Mouse (Mus musculus) cerebellum, postnatal 25 days (tissue): ENCODE results near the gene Pip5k1b.
A peak's percentile ranks its signal among the peaks of the same experiment; 100 is the strongest.

Source experiments
- DNase-seq, 2 experiments: peaks; one replicate each; pipeline ENCODE4 v3.0.0; 2021; ENCODE audit warnings: mixed read lengths in 2 of 2

Gene Pip5k1b

DNA sequence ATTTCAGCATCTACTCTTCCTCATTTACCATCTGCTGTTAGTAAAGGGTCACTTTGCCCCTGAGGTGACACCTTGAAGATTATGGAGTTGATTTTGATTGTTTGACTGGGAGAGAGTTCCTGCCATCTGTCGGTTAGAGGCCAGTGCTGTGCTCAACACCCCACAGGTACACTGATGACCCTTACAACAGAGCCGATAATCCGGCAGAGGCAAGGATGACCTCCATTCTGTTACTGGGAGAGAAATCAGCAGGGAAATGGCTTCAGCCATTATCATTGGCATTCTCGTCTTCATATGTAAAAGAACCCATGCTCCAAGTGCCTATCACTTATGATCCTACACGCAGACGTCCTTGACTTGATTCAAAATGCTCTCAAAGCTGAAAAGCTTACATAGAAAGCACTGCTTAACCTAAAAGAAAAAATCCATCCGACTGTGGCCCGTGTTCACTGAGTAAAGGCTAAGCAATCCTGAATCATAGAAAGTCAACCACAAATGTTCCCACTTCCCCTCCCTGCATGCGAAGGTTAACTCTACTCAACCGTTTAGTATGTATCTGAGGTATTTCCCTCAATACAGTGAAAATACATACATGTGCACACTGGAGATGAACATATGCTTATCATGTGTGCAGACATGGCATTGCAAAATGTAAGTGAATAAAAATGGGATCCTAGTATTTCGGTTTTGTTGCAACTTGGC, 146.7 kb downstream of the Pip5k1b start:
- no peak for DNase-seq

DNA sequence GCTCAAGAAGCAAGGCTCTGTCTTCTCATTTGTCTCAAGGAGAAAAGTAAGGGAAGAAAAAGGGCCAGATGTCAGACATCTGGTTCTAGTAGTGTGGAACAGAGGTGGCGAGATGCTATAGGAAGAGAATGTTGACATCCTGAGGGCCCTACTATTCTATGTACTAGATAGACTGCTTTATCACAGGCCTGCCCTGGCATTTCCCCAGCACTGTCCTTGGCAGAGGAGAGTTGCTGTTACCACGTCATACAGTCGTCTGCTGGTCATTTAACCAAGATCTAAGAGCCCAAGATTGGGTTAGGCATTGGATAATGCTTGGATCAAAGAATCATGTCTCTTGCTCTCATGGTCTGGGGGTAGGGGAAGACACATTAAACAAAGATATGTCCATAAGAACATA, 151.0 kb downstream of the Pip5k1b start:
- no peak for DNase-seq

DNA sequence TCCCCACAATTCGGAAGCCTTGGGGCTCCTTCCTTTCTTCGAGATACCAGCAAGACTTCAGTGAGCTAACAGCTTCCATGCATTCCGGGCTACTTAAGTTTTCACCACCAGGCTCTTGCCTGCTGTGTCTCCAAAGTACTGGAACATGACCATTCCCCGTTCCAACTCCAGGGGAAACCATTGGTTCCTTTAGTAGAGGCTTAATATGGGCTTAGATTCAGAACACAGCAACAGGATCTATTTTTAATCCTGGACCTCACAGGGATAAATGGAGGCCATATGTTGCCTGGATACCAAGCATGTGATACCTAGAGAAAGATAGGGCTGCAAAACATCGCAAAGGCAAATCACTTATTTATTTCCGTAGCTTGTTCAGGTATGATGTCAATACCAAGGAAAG, 152.4 kb downstream of the Pip5k1b start:
- peak; percentile 13 to 29 for DNase-seq

- DNase-seq = peak; percentile 53 to 79
Observed at GRCm38 (mm10) chr19:24393920-24394319, 161.8 kb downstream of the Pip5k1b start.

- no peak for DNase-seq
Observed at GRCm38 (mm10) chr19:24391519-24392251, 164.0 kb downstream of the Pip5k1b start.

- no peak for DNase-seq
Observed at GRCm38 (mm10) chr19:24386956-24387865, 168.5 kb downstream of the Pip5k1b start.

GRCm38 (mm10) chr19:24378470-24378869, 177.2 kb downstream of the Pip5k1b start:
- DNase-seq = no peak

- peak; percentile 13 to 26 for DNase-seq
Observed at GRCm38 (mm10) chr19:24371763-24372640, 183.7 kb downstream of the Pip5k1b start.

GRCm38 (mm10) chr19:24368419-24368818, 187.3 kb downstream of the Pip5k1b start:
- no peak for DNase-seq

DNA sequence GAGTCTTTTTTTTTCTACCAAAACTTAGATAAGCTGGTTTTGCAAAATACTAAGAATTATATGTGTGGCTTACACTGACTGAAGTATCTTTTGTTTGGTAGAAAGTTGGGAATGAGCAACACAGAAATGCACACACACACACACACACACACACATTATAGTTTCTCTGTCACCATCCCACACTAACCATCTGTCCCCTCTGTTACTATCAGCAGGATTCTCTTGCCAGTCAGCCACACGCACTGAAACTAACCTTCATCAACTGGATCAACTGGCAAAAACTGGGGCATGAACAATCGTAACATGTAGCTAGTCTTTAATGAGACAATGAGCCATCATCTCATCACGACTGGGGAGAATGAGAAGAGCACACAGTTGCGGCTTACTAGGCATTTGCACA, 187.9 kb downstream of the Pip5k1b start:
- DNase-seq = peak; percentile 14 to 23

DNA sequence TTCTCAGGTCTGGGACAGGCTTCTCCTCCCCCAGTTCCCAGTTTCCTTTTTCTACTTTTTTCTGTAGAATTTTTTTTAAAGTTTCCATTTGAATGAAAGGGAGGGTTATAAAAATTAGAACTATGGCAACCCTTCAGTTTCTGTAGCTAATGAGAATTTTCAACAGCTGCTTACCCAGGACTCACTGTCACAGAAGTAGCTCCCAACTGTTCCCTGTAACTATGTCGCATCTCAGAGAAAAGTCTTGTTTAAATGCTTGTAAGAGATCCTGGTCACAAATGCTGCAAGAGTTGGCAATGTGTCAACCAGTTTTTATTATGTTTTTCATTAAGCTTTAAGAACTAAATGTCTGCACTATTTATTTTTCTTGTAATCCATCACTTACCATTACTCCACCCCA, 188.9 kb downstream of the Pip5k1b start:
- DNase-seq = no peak

DNA sequence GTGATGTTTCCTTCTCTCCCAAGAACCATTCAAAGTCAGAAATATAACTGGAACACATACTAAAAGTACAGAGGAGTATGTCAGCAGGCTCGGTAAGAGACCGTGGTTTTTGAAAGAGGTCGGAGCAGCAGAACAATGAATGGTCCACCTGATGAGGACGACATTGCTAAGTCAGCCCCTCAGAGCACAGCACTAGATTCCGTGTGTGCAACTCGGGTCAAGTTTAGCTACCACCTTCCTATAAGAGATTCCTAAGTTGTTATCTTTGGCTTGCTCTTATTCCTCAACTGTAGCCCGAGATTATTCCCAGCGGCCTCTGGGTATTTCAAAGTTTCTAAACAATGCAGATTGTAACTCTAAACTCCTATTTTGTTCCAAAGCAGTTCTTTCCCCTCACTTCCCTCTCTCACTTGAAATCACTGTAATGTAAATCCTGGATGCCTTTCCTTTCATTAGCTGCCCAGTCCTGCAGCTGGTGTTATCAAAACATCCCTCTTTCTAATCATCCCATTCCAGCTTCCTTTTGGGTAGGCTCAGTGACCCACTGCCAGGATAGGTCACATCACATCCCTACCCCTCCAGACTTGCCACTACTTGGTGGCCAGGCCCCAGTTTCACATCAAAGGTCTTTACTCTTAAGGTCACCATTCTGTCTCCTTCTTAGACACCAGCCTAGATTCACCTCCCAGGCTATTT, 192.9 kb downstream of the Pip5k1b start:
- DNase-seq = no peak

- DNase-seq = no peak
Observed at GRCm38 (mm10) chr19:24359270-24359669, 196.4 kb downstream of the Pip5k1b start.

- no peak for DNase-seq
Observed at GRCm38 (mm10) chr19:24352298-24352959, 203.2 kb downstream of the Pip5k1b start.

- peak; percentile 44 to 62 for DNase-seq
Observed at GRCm38 (mm10) chr19:24344501-24344900, 211.2 kb downstream of the Pip5k1b start.

DNA sequence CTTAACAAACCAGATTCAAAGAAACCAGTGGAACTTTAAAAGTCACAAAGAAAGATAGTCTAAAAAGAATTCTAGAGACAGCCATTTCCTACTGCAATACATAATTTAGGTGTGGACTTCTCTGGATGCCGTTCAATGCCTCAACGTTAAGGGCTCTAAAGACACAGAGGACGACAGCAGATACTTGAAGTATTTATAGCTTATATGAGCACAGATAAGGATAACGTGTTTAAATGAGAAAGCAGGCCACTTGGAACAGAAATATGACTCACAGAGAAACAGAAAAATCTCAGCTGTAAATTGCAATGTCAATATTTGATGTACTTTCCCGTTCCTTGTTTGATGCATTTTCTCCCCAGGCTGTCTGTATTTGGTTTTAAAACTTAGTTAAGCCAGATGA, 212.9 kb downstream of the Pip5k1b start:
- DNase-seq = no peak

- DNase-seq = no peak
Observed at GRCm38 (mm10) chr19:24336370-24337076, 219.1 kb downstream of the Pip5k1b start.

- DNase-seq = no peak
Observed at GRCm38 (mm10) chr19:24335611-24336343, 219.9 kb downstream of the Pip5k1b start.

DNA sequence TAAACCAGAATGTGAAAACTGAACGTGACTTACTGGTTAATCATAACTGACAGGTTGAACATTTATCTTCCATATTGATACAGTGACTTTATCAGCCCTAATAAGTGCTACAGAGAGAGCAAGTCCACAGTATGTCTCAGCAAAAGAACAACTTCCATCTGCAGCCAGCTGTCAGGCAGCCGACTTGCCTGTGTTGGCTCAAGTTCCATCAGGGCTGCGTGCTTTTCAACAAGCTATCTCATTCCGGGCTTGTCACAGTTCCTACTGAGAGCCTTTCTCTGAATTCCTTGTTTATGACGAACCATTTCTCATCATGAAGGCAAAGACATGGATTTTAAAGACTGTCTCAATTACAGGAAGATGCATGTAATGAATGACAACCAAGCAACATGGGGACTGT, 222.7 kb downstream of the Pip5k1b start:
- no peak for DNase-seq

DNA sequence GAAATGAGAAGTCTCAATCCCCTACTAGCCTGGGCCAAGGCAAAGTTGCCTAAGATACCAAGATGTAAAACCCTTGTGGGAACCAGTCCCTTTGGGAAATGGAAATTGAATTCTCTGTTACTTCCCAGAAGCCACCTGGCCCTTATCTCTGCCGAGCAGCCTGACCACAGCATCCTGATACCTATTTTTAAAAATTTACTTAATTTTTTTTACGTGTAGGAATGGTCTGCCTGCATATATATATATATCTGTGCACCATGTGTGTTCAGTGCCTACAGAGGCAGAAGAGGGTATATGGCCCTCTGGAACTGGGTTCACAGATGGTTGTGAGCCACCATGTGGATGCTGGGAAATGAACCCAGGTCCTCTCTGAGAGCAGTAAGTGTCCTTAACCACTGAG, 224.4 kb downstream of the Pip5k1b start:
- DNase-seq = no peak
